Mouse (Mus musculus): ENCODE results near the gene Rasl11a. TPM values are rescaled to one million over a fixed set of nuclear protein-coding genes. Genes with fewer than 3 reads are reported as not detected.
"Not testable (repeated sequence)": the region's sequence is repeated elsewhere in the genome, so short reads cannot be mapped to it uniquely, and the experiment has no call there.

The Rasl11a gene
- polyA plus RNA-seq, 1 experiment = 5.6 TPM

GRCm38 (mm10) chr5:146876024-146876423 lies 31.2 kb downstream of the Rasl11a start:
- TF ChIP-seq POLR2A (IDR thresholded peaks at IDR 0.05; ENCODE audit: borderline replicate concordance, insufficient read depth, low read length) (no peak), CTCF (IDR thresholded peaks at IDR 0.05; ENCODE audit: borderline replicate concordance, insufficient read depth, low read depth, low read length) (no peak)
- WGBS = 80% methylated on average over 2 of the region's 2 CpGs
- no peak for DNase-seq
- Histone ChIP-seq H3K4me3 (replicated peaks; ENCODE audit: insufficient read depth, low read depth, low read length) (no peak overlapping the region), H3K27ac (ENCODE audit: insufficient read depth, low read length) (no peak overlapping the region), H3K27me3 (ENCODE audit: control insufficient read depth, insufficient read depth, low read length) (no peaks in the 10 kb centered on the region), H3K4me1 (ENCODE audit: control insufficient read depth, insufficient read depth, low read length) (no peaks in the 10 kb centered on the region)

GRCm38 (mm10) chr5:146877882-146878281 lies 33.0 kb downstream of the Rasl11a start:
- not testable (repeated sequence) for DNase-seq; H3K27me3 ChIP-seq (ENCODE audit: control insufficient read depth, insufficient read depth, low read length); H3K4me3 ChIP-seq (replicated peaks; ENCODE audit: insufficient read depth, low read depth, low read length); H3K4me1 ChIP-seq (ENCODE audit: control insufficient read depth, insufficient read depth, low read length); H3K27ac ChIP-seq (ENCODE audit: insufficient read depth, low read length)
- WGBS = 70% methylated on average over 5 of the region's 6 CpGs

- Histone ChIP-seq H3K27me3 (ENCODE audit: control insufficient read depth, insufficient read depth, low read length) (no peaks in the 10 kb centered on the region), H3K4me1 (ENCODE audit: control insufficient read depth, insufficient read depth, low read length) (no peaks in the 10 kb centered on the region), H3K4me3 (replicated peaks; ENCODE audit: insufficient read depth, low read depth, low read length) (no peak overlapping the region), H3K27ac (ENCODE audit: insufficient read depth, low read length) (no peak overlapping the region)
- DNase-seq = no peak
- TF ChIP-seq CTCF (IDR thresholded peaks at IDR 0.05; ENCODE audit: borderline replicate concordance, insufficient read depth, low read depth, low read length) (no peak), POLR2A (IDR thresholded peaks at IDR 0.05; ENCODE audit: borderline replicate concordance, insufficient read depth, low read length) (no peak)
- 88% methylated on average over 6 of the region's 6 CpGs for WGBS
Observed at GRCm38 (mm10) chr5:146882261-146882660, 37.4 kb downstream of the Rasl11a start.

GRCm38 (mm10) chr5:146883053-146883452 lies 38.2 kb downstream of the Rasl11a start:
- WGBS = 72% methylated on average over 7 of the region's 7 CpGs
- Histone ChIP-seq H3K4me3 (replicated peaks; ENCODE audit: insufficient read depth, low read depth, low read length) (no peak overlapping the region), H3K4me1 (ENCODE audit: control insufficient read depth, insufficient read depth, low read length) (no peaks in the 10 kb centered on the region), H3K27ac (ENCODE audit: insufficient read depth, low read length) (no peak overlapping the region), H3K27me3 (ENCODE audit: control insufficient read depth, insufficient read depth, low read length) (no peaks in the 10 kb centered on the region)
- DNase-seq = no peak
- no peak for TF ChIP-seq CTCF (IDR thresholded peaks at IDR 0.05; ENCODE audit: borderline replicate concordance, insufficient read depth, low read depth, low read length)
- TF ChIP-seq POLR2A (IDR thresholded peaks at IDR 0.05; ENCODE audit: borderline replicate concordance, insufficient read depth, low read length) = no peak

GRCm38 (mm10) chr5:146883486-146884272 lies 38.8 kb downstream of the Rasl11a start:
- Histone ChIP-seq H3K4me3 (replicated peaks; ENCODE audit: insufficient read depth, low read depth, low read length) (no peak overlapping the region), H3K4me1 (ENCODE audit: control insufficient read depth, insufficient read depth, low read length) (no peaks in the 10 kb centered on the region), H3K27ac (ENCODE audit: insufficient read depth, low read length) (no peak overlapping the region), H3K27me3 (ENCODE audit: control insufficient read depth, insufficient read depth, low read length) (no peaks in the 10 kb centered on the region)
- 86% methylated on average over 15 of the region's 15 CpGs for WGBS
- no peak for DNase-seq
- TF ChIP-seq CTCF (IDR thresholded peaks at IDR 0.05; ENCODE audit: borderline replicate concordance, insufficient read depth, low read depth, low read length) (no peak), POLR2A (IDR thresholded peaks at IDR 0.05; ENCODE audit: borderline replicate concordance, insufficient read depth, low read length) (no peak)

GRCm38 (mm10) chr5:146891127-146891526 lies 46.3 kb downstream of the Rasl11a start:
- H3K4me1 ChIP-seq (ENCODE audit: control insufficient read depth, insufficient read depth, low read length) = no peaks in the 10 kb centered on the region
- H3K4me3 ChIP-seq (replicated peaks; ENCODE audit: insufficient read depth, low read depth, low read length) = peak overlapping the region; percentile 16
- TF ChIP-seq POLR2A (IDR thresholded peaks at IDR 0.05; ENCODE audit: borderline replicate concordance, insufficient read depth, low read length) = no peak
- peak; percentile 41; the same call in 1 of the 2 replicates for TF ChIP-seq CTCF (IDR thresholded peaks at IDR 0.05; ENCODE audit: borderline replicate concordance, insufficient read depth, low read depth, low read length)
- H3K27ac ChIP-seq (ENCODE audit: insufficient read depth, low read length) = no peak overlapping the region
- peak in 1 of 2 experiments; percentile 6 for DNase-seq
- no peaks in the 10 kb centered on the region; the same call in 1 of the 2 replicates for H3K27me3 ChIP-seq (ENCODE audit: control insufficient read depth, insufficient read depth, low read length)
- 6% methylated on average over 14 of the region's 14 CpGs for WGBS

GRCm38 (mm10) chr5:146892904-146893303 lies 48.0 kb downstream of the Rasl11a start:
- WGBS = 90% methylated on average over 4 of the region's 4 CpGs

GRCm38 (mm10) chr5:146893478-146894182 lies 48.8 kb downstream of the Rasl11a start:
- no peak for DNase-seq
- no peak overlapping the region for H3K27ac ChIP-seq (ENCODE audit: insufficient read depth, low read length)
- WGBS = 86% methylated on average over 11 of the region's 11 CpGs
- TF ChIP-seq CTCF (IDR thresholded peaks at IDR 0.05; ENCODE audit: borderline replicate concordance, insufficient read depth, low read depth, low read length) = peak; percentile 25; the same call in 1 of the 2 replicates
- no peak for TF ChIP-seq POLR2A (IDR thresholded peaks at IDR 0.05; ENCODE audit: borderline replicate concordance, insufficient read depth, low read length)
- no peaks in the 10 kb centered on the region for H3K4me1 ChIP-seq (ENCODE audit: control insufficient read depth, insufficient read depth, low read length)
- no peak overlapping the region for H3K4me3 ChIP-seq (replicated peaks; ENCODE audit: insufficient read depth, low read depth, low read length)
- H3K27me3 ChIP-seq (ENCODE audit: control insufficient read depth, insufficient read depth, low read length) = no peaks in the 10 kb centered on the region; the same call in 1 of the 2 replicates

More at GRCm38 (mm10) chr5:146892904-146893303, 48.0 kb downstream of the Rasl11a start:
- TF ChIP-seq CTCF (IDR thresholded peaks at IDR 0.05; ENCODE audit: borderline replicate concordance, insufficient read depth, low read depth, low read length) (no peak), POLR2A (IDR thresholded peaks at IDR 0.05; ENCODE audit: borderline replicate concordance, insufficient read depth, low read length) (no peak)
- H3K4me3 ChIP-seq (replicated peaks; ENCODE audit: insufficient read depth, low read depth, low read length) = no peak overlapping the region
- no peak for DNase-seq
- no peak overlapping the region for H3K27ac ChIP-seq (ENCODE audit: insufficient read depth, low read length)
- no peaks in the 10 kb centered on the region; the same call in 1 of the 2 replicates for H3K27me3 ChIP-seq (ENCODE audit: control insufficient read depth, insufficient read depth, low read length)
- no peaks in the 10 kb centered on the region for H3K4me1 ChIP-seq (ENCODE audit: control insufficient read depth, insufficient read depth, low read length)

- WGBS = 92% methylated on average over 15 of the region's 16 CpGs
- H3K4me3 ChIP-seq (replicated peaks; ENCODE audit: insufficient read depth, low read depth, low read length); DNase-seq; H3K27ac ChIP-seq (ENCODE audit: insufficient read depth, low read length); H3K27me3 ChIP-seq (ENCODE audit: control insufficient read depth, insufficient read depth, low read length); H3K4me1 ChIP-seq (ENCODE audit: control insufficient read depth, insufficient read depth, low read length): not testable (repeated sequence)
Observed at GRCm38 (mm10) chr5:146895667-146896066, 50.8 kb downstream of the Rasl11a start.
